Mouse (Mus musculus): ENCODE measurements around the gene Pik3r1.

GRCm38 (mm10) chr13:101744053-101744452 lies 24.0 kb downstream of the Pik3r1 start:
- no peak for TF ChIP-seq CTCF (IDR thresholded peaks at IDR 0.05; ENCODE audit: insufficient read depth, low read length)
- TF ChIP-seq POLR2A (IDR thresholded peaks at IDR 0.05; ENCODE audit: borderline replicate concordance, extremely low read depth, low read depth, low read length) = no peak
